Mouse (Mus musculus): ENCODE measurements around the gene Slc24a2. TPM values are rescaled to one million over a fixed set of nuclear protein-coding genes. Genes with fewer than 3 reads are reported as not detected.

Slc24a2 gene
- polyA plus RNA-seq, 1 experiment from 2014 or later, result not detected

- H3K79me2 ChIP-seq (ENCODE audit: inconsistent target), result no peaks in the 10 kb centered on the region
- no peak overlapping the region for H3K27ac ChIP-seq
- 93% methylated on average over 4 of the region's 5 CpGs for WGBS (ENCODE audit: missing documents)
- no peaks in the 10 kb centered on the region for H3K36me3 ChIP-seq (ENCODE audit: inconsistent target)
- no peak overlapping the region for H3K4me3 ChIP-seq (ENCODE audit: inconsistent target)
Observed at GRCm38 (mm10) chr4:87087597-87087996, 142.7 kb downstream of the Slc24a2 start.

GRCm38 (mm10) chr4:87086933-87087577, 143.2 kb downstream of the Slc24a2 start:
- 85% methylated on average over 11 of the region's 11 CpGs for WGBS (ENCODE audit: missing documents)
- Histone ChIP-seq H3K27ac (no peak overlapping the region), H3K79me2 (ENCODE audit: inconsistent target) (no peaks in the 10 kb centered on the region), H3K4me3 (ENCODE audit: inconsistent target) (no peak overlapping the region), H3K36me3 (ENCODE audit: inconsistent target) (no peaks in the 10 kb centered on the region)

GRCm38 (mm10) chr4:87081321-87081720, 149.0 kb downstream of the Slc24a2 start:
- Histone ChIP-seq H3K79me2 (ENCODE audit: inconsistent target) (no peaks in the 10 kb centered on the region), H3K27ac (no peak overlapping the region), H3K4me3 (ENCODE audit: inconsistent target) (no peak overlapping the region), H3K36me3 (ENCODE audit: inconsistent target) (no peaks in the 10 kb centered on the region)
- 73% methylated on average over 6 of the region's 6 CpGs for WGBS (ENCODE audit: missing documents)

GRCm38 (mm10) chr4:87079305-87079704, 151.0 kb downstream of the Slc24a2 start:
- WGBS (ENCODE audit: missing documents), result 90% methylated on average over 3 of the region's 4 CpGs

GRCm38 (mm10) chr4:87078726-87079125, 151.6 kb downstream of the Slc24a2 start:
- H3K79me2 ChIP-seq (ENCODE audit: inconsistent target), result no peaks in the 10 kb centered on the region
- WGBS (ENCODE audit: missing documents), result 60% methylated on average over 2 of the region's 2 CpGs
- H3K36me3 ChIP-seq (ENCODE audit: inconsistent target), result no peaks in the 10 kb centered on the region
- H3K4me3 ChIP-seq (ENCODE audit: inconsistent target), result no peak overlapping the region
- no peak overlapping the region for H3K27ac ChIP-seq

More at GRCm38 (mm10) chr4:87079305-87079704, 151.0 kb downstream of the Slc24a2 start:
- H3K79me2 ChIP-seq (ENCODE audit: inconsistent target), result no peaks in the 10 kb centered on the region
- no peaks in the 10 kb centered on the region for H3K36me3 ChIP-seq (ENCODE audit: inconsistent target)
- no peak overlapping the region for H3K27ac ChIP-seq
- no peak overlapping the region for H3K4me3 ChIP-seq (ENCODE audit: inconsistent target)

GRCm38 (mm10) chr4:87075761-87076160, 154.5 kb downstream of the Slc24a2 start:
- no peaks in the 10 kb centered on the region for H3K79me2 ChIP-seq (ENCODE audit: inconsistent target)
- 68% methylated on average over 3 of the region's 3 CpGs for WGBS (ENCODE audit: missing documents)
- H3K27ac ChIP-seq, result no peak overlapping the region
- no peak overlapping the region for H3K4me3 ChIP-seq (ENCODE audit: inconsistent target)
- H3K36me3 ChIP-seq (ENCODE audit: inconsistent target), result no peaks in the 10 kb centered on the region

- H3K4me3 ChIP-seq (ENCODE audit: inconsistent target), result no peak overlapping the region
- H3K36me3 ChIP-seq (ENCODE audit: inconsistent target), result no peaks in the 10 kb centered on the region
- no peaks in the 10 kb centered on the region for H3K79me2 ChIP-seq (ENCODE audit: inconsistent target)
- 90% methylated on average over 3 of the region's 3 CpGs for WGBS (ENCODE audit: missing documents)
- H3K27ac ChIP-seq, result no peak overlapping the region
Observed at GRCm38 (mm10) chr4:87068121-87068520, 162.2 kb downstream of the Slc24a2 start.

GRCm38 (mm10) chr4:87065227-87065626, 165.1 kb downstream of the Slc24a2 start:
- 95% methylated on average over 5 of the region's 5 CpGs for WGBS (ENCODE audit: missing documents)
- no peaks in the 10 kb centered on the region for H3K79me2 ChIP-seq (ENCODE audit: inconsistent target)
- H3K36me3 ChIP-seq (ENCODE audit: inconsistent target), result no peaks in the 10 kb centered on the region
- H3K27ac ChIP-seq, result no peak overlapping the region
- no peak overlapping the region for H3K4me3 ChIP-seq (ENCODE audit: inconsistent target)

- WGBS (ENCODE audit: missing documents), result 95% methylated on average over 2 of the region's 2 CpGs
- no peak overlapping the region for H3K4me3 ChIP-seq (ENCODE audit: inconsistent target)
- no peaks in the 10 kb centered on the region for H3K79me2 ChIP-seq (ENCODE audit: inconsistent target)
Observed at GRCm38 (mm10) chr4:87064561-87064960, 165.7 kb downstream of the Slc24a2 start.

GRCm38 (mm10) chr4:87062771-87063253, 167.5 kb downstream of the Slc24a2 start:
- H3K36me3 ChIP-seq (ENCODE audit: inconsistent target), result no peaks in the 10 kb centered on the region
- H3K79me2 ChIP-seq (ENCODE audit: inconsistent target), result no peaks in the 10 kb centered on the region
- 81% methylated on average over 6 of the region's 6 CpGs for WGBS (ENCODE audit: missing documents)
- H3K27ac ChIP-seq, result no peak overlapping the region
- H3K4me3 ChIP-seq (ENCODE audit: inconsistent target), result no peak overlapping the region

More at GRCm38 (mm10) chr4:87064561-87064960, 165.7 kb downstream of the Slc24a2 start:
- H3K27ac ChIP-seq, result no peak overlapping the region
- no peaks in the 10 kb centered on the region for H3K36me3 ChIP-seq (ENCODE audit: inconsistent target)

- H3K79me2 ChIP-seq (ENCODE audit: inconsistent target), result no peaks in the 10 kb centered on the region
- no peaks in the 10 kb centered on the region for H3K36me3 ChIP-seq (ENCODE audit: inconsistent target)
- WGBS (ENCODE audit: missing documents), result 91% methylated on average over 2 of the region's 2 CpGs
- H3K4me3 ChIP-seq (ENCODE audit: inconsistent target), result no peak overlapping the region
- H3K27ac ChIP-seq, result no peak overlapping the region
Observed at GRCm38 (mm10) chr4:87061696-87062095, 168.6 kb downstream of the Slc24a2 start.

GRCm38 (mm10) chr4:87057572-87057971, 172.7 kb downstream of the Slc24a2 start:
- H3K4me3 ChIP-seq (ENCODE audit: inconsistent target), result no peak overlapping the region
- H3K27ac ChIP-seq, result no peak overlapping the region
- no peaks in the 10 kb centered on the region for H3K36me3 ChIP-seq (ENCODE audit: inconsistent target)
- WGBS (ENCODE audit: missing documents), result 100% methylated on average over 3 of the region's 3 CpGs
- H3K79me2 ChIP-seq (ENCODE audit: inconsistent target), result no peaks in the 10 kb centered on the region

GRCm38 (mm10) chr4:87055768-87056167, 174.5 kb downstream of the Slc24a2 start:
- Histone ChIP-seq H3K36me3 (ENCODE audit: inconsistent target) (no peaks in the 10 kb centered on the region), H3K4me3 (ENCODE audit: inconsistent target) (no peak overlapping the region), H3K79me2 (ENCODE audit: inconsistent target) (no peaks in the 10 kb centered on the region), H3K27ac (no peak overlapping the region)
- WGBS (ENCODE audit: missing documents), result 31% methylated on average over 7 of the region's 7 CpGs

GRCm38 (mm10) chr4:87052881-87053280, 177.4 kb downstream of the Slc24a2 start:
- H3K79me2 ChIP-seq (ENCODE audit: inconsistent target), result no peaks in the 10 kb centered on the region
- 89% methylated on average over 5 of the region's 5 CpGs for WGBS (ENCODE audit: missing documents)
- no peak overlapping the region for H3K4me3 ChIP-seq (ENCODE audit: inconsistent target)
- H3K36me3 ChIP-seq (ENCODE audit: inconsistent target), result no peaks in the 10 kb centered on the region
- H3K27ac ChIP-seq, result no peak overlapping the region

GRCm38 (mm10) chr4:87049061-87049460, 181.2 kb downstream of the Slc24a2 start:
- Histone ChIP-seq H3K27ac (no peak overlapping the region), H3K79me2 (ENCODE audit: inconsistent target) (no peaks in the 10 kb centered on the region), H3K36me3 (ENCODE audit: inconsistent target) (no peaks in the 10 kb centered on the region), H3K4me3 (ENCODE audit: inconsistent target) (no peak overlapping the region)
- 83% methylated on average over 3 of the region's 3 CpGs for WGBS (ENCODE audit: missing documents)

- no peak overlapping the region for H3K4me3 ChIP-seq (ENCODE audit: inconsistent target)
- H3K79me2 ChIP-seq (ENCODE audit: inconsistent target), result no peaks in the 10 kb centered on the region
- no peak overlapping the region for H3K27ac ChIP-seq
- WGBS (ENCODE audit: missing documents), result 79% methylated on average over 2 of the region's 2 CpGs
- no peaks in the 10 kb centered on the region for H3K36me3 ChIP-seq (ENCODE audit: inconsistent target)
Observed at GRCm38 (mm10) chr4:87047131-87047530, 183.1 kb downstream of the Slc24a2 start.

Data from macrophage (primary cell).